Mouse (Mus musculus) kidney, postnatal 25 days (tissue): ENCODE measurements around the gene Sost.

ENCODE experiments used
- DNase-seq, 2 experiments: peaks; one replicate each; pipeline ENCODE4 v3.0.0; 2021; ENCODE audit warnings: mixed read lengths in 2 of 2

Sost gene

GRCm38 (mm10) chr11:101937108-101937507 lies 29.7 kb downstream of the Sost start:
- DNase-seq, result peak in 1 of 2 experiments; percentile 24

- DNase-seq, result no peak
Observed at GRCm38 (mm10) chr11:101936421-101936820, 30.4 kb downstream of the Sost start.

- no peak for DNase-seq
Observed at GRCm38 (mm10) chr11:101935743-101936142, 31.1 kb downstream of the Sost start.

- no peak for DNase-seq
Observed at GRCm38 (mm10) chr11:101931978-101932377, 34.8 kb downstream of the Sost start.

GRCm38 (mm10) chr11:101928030-101928762 lies 38.6 kb downstream of the Sost start:
- DNase-seq, result peak; percentile 55 to 59

GRCm38 (mm10) chr11:101926951-101927589 lies 39.7 kb downstream of the Sost start:
- no peak for DNase-seq

- DNase-seq, result no peak
Observed at GRCm38 (mm10) chr11:101925636-101926035, 41.2 kb downstream of the Sost start.

GRCm38 (mm10) chr11:101924441-101924976 lies 42.3 kb downstream of the Sost start:
- DNase-seq, result no peak

GRCm38 (mm10) chr11:101923988-101924387 lies 42.8 kb downstream of the Sost start:
- DNase-seq, result no peak

- DNase-seq, result no peak
Observed at GRCm38 (mm10) chr11:101921361-101921952, 45.4 kb downstream of the Sost start.

- peak; percentile 77 to 89 for DNase-seq
Observed at GRCm38 (mm10) chr11:101919660-101920059, 47.2 kb downstream of the Sost start.

GRCm38 (mm10) chr11:101918609-101919008 lies 48.2 kb downstream of the Sost start:
- DNase-seq, result no peak

- no peak for DNase-seq
Observed at GRCm38 (mm10) chr11:101916772-101917171, 50.0 kb downstream of the Sost start.

GRCm38 (mm10) chr11:101913591-101913990 lies 53.2 kb downstream of the Sost start:
- no peak for DNase-seq
